Mouse (Mus musculus) urinary bladder, postnatal 36 days (tissue): Measurements from ENCODE around the gene Gltpd2.
"Not testable (repeated sequence)": the region's sequence is repeated elsewhere in the genome, so short reads cannot be mapped to it uniquely, and the experiment has no call there.

Experiments used
- DNase-seq, 2 experiments: peaks; one replicate each; pipeline ENCODE4 v3.0.0; 2022; ENCODE audit warnings: low spot score in 2 of 2, mixed read lengths in 1 of 2

Gltpd2 gene

DNA sequence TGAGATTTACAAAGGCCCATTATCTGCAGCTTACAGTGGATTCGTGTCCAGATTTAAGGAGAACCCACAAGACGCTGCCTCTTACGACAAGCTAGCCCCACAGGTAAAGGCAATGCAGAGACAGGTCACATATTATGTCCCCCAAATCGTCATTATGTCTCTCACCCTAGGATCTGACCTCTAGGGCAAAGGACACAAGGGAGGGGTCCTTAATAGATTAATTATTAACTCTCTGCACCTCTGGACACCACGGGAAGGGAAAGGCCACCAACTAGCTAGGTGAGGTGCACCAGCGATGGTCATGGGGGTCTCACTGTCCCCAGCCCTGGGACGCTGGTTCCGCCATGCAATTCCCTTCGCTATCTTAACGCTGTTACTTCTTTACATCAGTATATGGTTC lies at the start of gene Gltpd2:
Gene Gltpd2, plus strand, starts transcription at position 274 of the 400 bp plus-strand sequence.
- no peak for DNase-seq

DNA sequence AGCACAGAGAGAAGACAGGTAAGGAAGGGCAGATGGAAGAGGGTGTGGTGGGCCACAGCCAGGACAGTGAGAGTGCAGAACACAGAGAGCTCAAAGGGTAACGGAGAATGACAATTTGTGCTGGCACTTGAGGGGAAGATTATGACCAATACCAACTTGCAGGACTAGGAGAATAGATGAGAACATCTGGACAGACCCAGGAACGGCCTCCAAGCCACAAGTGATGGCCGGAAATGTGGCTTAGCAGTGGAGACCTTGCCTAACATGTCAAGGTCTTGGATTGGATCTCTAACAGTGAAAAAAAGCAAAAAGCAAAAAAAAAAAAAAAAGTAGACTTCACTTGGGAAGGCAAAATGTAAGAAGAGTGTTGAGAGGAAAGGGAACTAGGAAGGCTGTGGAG lies 49.2 kb upstream of the Gltpd2 start:
- no peak for DNase-seq

DNA sequence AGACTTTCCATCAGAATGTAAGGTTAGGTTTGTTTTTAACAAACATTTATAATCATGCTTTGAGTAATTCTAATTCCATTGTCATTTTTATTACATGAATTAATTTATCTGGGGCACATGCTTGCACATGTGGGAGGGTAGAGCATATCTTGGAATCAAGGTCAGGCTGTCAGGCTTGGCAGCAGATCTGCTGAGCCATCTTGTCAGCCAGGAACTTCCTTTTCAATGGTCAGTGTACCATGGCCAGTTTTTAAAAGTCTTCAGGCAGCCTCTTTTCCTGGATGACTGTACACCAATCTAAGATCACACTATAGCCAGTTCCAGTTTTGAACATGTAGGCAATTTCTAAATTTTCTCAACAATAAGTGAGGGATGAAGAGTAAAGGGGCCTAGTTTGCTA lies 46.3 kb upstream of the Gltpd2 start:
- no peak for DNase-seq

DNA sequence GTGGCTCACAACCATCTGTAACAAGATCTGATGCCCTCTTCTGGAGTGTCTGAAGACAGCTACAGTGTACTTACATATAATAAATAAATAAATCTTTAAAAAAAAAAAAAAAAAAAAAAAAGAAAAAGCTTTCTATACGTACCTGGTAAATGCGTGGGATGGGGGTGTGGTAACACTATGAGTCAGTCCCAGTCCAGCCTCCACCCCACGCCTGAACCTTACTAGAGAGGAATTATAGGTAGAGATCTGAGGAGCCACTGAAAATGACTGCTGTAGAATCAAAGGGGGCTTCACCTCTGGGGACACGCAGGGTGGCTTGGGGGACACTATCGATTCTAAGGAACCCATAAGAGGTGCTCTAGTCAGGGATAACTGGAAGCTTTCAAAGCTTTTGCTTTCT lies 45.7 kb upstream of the Gltpd2 start:
- DNase-seq, result not testable (repeated sequence)

DNA sequence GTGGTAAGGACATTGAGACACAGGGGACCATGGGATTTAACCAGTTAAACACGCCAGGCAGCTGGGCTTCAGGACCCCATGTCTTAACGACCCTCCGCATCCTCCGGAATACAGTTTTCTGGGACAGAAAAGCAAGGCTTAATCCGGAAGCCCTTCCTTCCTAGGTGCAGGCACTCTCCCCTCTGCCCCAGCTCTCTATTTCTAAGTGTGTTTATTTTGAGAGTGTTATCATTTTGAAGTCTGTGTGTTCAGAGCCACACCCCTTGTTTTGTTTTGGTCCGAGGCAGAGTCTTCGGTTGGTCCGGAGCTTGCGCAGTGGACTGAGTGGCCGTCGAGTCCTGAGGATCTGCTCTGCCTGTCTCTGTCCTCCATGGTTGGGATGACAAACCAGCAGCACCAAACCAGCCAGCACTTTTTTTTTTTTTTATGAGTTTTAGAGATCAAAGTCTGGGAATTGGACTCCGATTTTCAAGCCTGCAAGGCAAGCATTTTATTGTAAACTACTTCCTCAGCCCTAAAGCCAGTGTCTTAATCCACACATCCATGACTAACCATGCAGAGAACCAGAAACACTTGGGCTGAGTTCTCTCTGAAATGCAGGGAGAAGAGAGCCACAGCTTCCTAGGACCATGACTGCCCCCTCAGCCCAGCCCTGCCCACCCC lies 44.0 kb upstream of the Gltpd2 start:
- no peak for DNase-seq

DNA sequence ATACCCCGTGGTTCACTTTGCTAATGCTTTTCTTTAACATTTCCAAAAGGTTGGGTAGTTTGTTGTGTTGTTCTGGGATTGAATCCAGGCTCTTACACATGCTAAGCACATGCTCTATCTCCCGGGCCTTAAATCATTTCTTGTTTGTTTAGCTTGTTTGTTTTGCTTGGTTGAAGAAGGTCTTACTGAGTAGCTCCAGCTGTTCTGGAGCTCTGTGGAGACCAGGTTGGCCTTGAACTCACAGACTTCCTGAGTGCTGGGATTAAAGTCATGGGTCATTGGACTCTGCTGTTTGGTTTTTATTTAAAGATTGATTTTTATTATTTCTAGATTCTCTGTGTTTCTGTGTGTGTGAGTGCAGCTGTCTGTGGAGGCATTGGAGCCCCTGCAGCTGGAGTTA lies 33.5 kb upstream of the Gltpd2 start:
- DNase-seq, result no peak

DNA sequence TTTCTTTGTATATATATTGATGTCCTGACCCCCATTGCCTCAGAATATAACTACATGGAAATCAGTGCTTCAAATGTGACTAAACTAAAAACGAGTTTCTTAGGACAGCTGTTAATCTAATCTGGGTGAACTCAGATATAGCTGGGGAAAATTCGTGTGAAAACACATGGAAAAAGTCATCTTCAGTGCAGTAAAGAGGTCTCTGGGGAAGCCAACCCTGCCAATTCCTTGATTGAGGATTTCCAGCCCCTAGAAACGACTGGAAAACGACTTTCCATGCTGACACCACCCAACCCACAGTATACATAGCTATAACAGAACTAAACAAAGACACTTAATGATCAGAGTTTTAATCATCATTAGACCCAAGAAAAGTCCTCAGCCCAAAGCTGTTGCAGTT lies 31.2 kb upstream of the Gltpd2 start:
- no peak for DNase-seq

DNA sequence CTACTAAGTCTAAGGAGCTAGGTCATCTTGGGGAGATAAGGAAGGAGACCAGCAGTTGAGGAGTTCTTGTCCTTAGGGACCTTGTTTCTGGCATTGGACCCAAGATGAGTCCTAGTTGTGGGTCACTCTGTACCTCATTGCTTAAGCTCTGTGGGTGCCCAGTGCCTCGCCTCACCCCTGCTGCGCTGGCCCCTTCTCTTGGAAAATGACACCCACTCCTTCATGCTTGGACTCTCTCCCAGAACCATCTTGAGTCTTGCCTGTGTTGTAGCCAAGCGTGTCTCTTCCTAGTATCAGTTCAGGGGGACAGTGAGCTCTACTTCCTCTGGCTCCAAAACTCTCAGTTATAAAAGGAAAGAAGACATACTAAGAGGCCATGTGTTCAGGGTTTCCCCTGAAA lies 29.9 kb upstream of the Gltpd2 start:
- no peak for DNase-seq

DNA sequence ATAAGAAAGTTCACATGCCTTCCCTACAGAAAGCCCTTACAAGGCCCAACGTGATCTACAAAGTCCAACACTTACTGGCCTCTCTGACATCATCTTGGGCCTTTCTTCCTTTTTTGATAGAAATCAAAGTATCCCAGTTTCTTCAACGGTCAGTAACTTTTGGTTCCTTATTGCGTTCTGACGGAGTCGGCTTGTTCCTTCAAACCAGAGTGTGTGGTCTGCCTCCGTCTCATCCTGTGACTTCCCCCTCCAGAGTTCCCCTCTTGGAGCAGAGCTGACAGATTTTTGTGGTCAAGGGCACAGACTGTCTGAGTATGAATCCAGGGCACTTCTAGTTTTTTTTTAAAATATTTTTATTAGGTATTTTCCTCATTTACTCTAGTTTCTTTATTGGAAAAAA lies 29.3 kb upstream of the Gltpd2 start:
- DNase-seq, result no peak

DNA sequence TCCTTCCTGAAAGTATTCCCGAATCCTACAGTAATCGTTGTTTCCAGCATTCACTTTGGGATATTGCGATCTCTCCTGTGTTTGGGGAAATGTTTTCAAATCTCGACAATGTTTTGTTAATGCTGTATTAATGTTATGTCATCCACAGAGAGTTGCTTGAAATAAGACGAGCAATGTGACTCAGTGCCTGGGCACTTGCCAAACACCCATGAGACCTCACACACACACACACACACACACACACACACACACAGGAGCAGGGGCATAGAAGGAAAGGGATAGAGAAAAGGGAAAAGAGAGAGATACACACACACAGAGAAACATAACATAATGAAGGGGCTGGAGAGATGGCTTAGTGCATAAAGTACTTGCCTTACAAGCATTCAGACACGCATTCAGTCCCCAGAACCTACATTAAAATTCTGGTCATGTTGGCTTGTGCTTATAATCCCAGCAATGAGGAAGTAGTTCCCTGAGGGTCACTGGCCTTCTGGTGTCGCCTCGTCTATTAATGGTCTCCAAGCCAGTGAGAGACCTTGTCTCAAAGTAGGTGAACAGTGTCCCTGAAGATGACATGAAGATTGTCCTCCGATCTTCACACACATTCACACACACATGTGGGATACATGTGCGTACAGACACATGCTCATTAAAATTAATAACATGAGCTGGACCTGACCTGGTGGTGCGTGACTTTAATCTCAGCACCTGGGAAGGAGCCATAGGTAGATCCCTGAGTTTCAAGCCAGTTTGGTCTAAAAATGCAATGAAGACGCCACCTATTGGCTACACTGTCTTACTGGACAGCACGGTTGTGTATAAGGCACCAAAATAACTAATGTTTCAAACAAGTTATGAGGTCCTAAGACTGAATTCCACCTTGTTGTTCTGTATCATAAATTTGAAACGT lies 19.2 kb upstream of the Gltpd2 start:
- no peak for DNase-seq

DNA sequence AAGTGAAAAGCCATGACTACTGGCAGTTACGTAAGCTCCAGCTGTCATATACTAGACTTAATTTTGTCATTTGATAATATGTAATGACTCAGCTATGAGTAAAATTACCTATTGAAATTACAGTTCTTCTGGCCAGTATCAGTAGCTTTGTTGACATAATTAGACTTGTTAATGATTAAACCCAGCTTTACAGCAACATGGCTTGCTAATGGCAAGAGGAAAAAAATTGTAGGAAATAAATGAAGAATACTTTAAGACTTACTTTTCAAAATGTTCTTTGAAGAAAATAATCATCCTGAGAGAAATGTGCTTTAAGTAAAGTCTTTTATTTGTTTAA lies 18.6 kb upstream of the Gltpd2 start:
- DNase-seq, result no peak

DNA sequence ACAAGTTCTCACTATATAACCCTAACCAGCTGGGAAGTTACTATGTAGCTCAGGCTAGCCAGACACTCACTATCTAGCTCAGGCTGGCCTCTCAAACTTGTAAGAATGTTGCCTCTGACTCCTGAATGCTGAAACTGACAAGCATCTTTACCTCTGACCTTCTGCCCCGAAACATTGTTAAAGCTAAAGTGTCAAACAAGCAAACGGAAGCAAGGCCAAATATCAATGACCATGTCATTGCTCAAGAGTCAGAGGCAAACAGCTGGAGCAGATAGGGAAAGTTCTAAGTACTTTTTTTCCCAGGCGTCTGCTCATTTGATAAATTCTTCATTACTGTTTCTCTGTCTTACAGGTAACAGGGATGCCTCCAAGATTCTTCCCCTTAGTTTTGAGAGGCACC lies 17.0 kb upstream of the Gltpd2 start:
- no peak for DNase-seq

DNA sequence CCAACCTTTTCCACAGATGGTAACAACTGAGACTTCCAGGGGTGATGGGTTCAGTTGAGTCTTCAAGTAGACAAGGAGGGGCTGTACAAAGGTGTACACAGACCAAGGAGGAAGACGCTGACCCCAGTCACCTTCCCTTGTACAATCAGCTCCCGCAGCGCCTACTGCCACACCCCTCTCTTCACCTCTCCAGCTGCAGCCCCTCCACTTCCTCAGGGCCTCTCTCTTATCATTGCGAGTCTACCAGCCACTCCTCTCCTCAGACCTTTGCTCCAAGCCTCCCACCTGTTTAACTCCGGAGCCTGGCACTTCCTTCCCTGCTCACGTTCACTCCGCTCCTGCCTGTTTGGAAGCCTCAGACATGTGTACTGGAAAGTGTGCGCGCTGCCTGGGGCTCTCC lies 14.0 kb upstream of the Gltpd2 start, which contains the start of gene Tm4sf5:
Gene Tm4sf5, plus strand, starts transcription at position 275 of the 400 bp plus-strand sequence.
- DNase-seq, result no peak

DNA sequence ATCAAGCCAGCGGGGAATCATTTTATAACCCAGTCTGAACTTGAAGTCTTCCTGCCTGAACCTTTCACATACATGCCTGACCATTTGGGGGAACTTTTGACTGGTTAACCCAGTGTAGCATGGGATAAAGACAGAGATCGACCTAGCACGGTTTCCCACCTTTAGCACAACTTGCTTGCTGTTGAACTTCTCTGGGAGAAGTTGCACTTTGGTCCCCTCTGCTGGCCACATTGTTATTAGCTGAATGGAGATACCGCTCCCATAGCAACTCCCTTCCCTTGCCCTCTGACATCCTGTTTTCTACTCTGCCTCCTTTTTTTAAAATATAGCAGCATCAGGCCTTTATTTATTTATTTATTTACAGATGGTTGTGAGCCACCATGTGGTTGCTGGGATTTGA lies 12.6 kb upstream of the Gltpd2 start:
- DNase-seq, result peak; percentile 65 to 68

DNA sequence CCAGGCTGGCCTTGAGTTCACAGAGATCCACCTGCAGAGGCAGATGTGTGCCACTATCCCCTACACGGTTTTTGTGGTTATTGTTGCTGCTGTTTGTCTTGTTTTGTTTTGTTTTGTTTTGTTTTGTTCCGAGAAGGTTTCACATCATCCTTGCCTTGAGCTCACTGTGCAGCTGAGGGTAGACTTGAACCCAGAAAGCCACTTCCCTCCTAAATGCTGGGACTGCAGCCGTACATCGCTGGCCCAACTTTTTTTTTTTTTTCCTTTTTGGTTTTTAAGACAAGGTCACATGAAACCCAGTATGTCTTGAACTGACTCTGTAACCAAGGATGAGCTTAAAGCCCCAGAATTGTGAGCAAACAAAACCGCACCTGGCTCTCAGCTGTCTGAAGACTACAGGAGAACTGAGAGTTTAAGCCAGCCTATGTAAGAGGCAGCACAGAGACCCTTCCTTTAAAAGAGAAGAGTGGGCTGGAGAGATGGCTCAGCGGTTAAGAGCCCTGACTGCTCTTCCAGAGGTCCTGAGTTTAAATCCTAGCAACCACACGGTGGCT lies 12.0 kb upstream of the Gltpd2 start:
- DNase-seq, result no peak

DNA sequence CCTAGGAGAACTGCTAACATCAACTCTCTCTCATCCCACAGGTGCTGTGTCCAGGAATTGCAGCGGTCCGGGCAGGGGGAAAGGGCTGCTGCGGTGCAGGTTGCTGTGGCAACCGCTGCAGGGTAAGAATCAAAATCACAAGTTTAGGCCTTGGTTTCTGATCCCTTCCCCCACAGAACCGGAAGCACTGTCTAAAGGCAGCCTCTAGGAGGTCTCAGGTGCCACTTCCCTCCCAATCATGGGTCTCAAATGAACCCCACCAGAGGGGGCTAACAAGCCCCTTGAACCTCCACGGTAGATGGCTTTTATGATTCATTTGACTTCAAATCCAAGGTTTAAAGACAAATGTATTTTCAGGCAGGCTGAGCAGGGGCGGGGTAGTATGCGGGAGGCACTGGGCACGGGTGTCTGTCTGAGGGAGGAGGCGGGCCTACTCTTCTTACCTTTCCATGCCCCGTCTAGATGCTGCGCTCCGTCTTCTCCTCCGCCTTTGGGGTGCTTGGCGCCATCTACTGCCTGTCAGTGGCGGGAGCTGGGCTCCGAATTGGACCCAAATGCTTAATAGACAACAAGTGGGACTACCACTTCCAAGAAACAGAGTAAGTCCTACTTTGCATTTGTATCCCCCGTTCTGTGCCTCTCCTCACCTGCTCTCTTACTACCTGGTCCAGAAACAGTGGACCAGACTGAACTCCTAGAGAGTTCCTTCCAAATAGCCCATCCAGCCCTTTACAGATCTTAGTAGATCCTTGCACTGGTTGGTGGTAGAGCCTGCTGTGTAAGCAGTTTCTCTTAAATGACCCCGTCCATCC lies 9.0 kb upstream of the Gltpd2 start:
- peak in 1 of 2 experiments; percentile 38 for DNase-seq

DNA sequence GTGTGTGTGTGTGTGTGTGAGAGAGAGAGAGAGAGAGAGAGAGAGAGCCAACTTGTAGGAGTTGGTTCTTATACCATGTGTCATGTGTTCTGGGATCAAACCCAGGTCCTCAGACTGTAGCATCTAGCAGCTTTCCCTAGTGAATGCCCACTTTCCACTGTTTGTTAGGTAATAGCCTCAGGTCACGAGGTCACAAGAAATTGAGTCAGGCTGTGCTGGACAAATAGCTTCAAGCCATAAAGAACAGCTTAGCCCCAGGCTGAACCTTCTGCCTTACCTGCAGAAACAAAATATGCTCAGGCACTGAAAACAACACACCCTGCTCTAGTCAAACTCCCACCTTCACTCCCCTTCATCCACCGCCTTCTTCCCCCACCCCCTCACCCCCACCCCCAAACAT lies 7.8 kb upstream of the Gltpd2 start:
- no peak for DNase-seq

DNA sequence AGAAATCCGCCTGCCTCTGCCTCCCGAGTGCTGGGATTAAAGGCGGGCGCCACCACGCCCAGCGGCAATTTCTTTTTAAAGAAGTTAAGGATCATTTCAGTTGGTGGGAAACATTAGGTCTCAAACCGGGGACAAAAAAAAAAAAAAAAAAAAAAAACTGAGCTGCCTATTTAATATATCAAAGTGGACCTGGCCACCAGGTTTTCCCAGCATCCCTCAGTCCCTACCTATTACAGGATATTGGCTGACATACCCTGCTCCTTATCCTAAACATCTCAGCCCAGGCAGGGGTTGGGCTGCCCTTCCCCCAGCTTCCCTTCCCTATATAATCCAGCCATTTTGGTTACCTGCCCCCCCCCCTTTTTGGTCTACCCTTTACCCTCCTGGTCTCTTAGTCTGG lies 7.2 kb upstream of the Gltpd2 start:
- DNase-seq, result no peak

DNA sequence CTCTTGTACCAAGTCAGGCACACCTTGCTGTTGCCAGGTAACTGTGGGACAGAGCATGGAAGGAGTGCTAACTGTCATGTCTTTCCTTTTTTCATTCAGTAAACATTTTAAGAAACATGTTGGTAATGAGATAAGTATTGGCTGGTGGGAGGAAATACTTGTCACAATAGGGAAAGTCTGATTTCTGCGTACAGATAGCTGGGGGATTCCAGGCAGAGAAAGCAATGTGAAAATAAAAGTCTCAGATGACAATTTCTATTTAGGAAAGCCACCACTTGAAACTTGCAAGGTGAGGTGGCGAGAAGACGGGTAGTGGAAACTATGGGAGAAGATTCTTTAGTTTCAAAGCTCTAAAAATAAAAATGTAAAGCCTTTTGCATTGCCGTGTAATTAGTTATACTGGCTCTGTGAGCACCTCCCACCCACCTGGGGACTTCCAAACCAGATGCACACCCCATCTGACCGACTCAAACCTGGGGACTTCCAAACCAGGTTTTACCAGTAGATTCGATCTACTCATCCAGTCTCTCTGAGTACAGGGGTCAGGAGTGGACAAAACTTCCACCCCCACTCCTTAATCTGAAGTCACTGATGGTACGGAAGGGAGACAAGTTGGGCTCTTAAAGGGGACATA lies 6.2 kb upstream of the Gltpd2 start:
- no peak for DNase-seq

DNA sequence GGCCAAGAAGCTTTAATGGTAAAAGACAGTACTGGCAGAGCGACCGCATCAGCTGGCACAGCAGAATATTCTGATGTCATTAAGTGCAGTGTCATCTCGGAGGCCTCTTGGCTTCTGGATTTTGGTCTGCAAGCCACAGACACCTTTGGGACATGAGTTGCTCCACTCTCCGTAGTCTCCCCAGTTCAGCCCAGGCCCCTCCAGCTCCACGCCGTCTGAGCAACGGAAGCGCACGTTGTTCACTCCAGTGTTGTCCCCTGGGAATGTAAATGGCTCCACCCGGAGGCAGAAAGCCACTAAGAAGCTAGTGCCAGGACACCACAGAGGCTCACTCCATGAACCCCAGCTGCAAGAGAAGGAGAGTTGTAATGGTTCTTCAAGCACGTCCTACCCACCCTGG lies 5.5 kb upstream of the Gltpd2 start:
- no peak for DNase-seq

DNA sequence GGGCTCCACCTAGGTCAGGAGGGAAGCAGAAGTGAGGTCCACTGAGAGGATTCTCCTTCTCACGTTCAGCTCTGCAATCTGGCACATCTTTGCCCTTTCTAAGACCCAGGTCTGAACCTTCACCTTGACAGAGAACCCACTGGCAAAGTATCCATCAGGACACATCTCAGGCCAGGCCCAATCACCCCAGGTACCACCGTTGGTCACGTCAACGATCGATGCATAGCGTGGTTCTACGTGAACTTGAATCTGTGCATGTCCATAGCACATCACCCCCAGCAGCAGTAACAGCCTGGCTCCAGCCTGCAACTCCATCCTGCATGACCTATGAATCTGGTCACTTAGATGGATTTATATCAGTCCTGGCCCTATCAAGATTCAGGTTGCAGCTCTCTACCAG lies 4.7 kb upstream of the Gltpd2 start, which contains the start of gene Vmo1:
Gene Vmo1, minus strand, starts transcription at position 329 of the 400 bp plus-strand sequence.
- no peak for DNase-seq

DNA sequence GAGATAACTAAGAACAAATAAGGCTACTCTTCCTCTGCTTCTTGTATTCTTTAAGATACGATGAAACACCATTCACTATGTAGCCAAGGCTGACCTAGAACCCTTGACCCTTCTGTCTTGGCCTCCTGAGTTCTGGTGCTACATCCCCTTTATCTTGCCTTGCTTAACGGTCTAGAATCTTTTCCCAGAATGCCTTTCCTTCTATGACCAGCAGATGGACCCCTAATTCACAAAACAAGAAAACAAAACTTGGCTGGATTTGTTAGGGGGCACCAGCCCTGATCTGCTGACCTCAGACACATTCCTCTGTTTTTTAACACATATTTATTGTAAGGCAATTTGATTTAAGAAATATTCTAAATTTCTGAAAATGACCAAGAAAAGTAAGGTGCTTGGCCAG lies 2.6 kb upstream of the Gltpd2 start:
- no peak for DNase-seq
